Mouse (Mus musculus): ENCODE data around the gene Ush1g.

The Ush1g gene

DNA sequence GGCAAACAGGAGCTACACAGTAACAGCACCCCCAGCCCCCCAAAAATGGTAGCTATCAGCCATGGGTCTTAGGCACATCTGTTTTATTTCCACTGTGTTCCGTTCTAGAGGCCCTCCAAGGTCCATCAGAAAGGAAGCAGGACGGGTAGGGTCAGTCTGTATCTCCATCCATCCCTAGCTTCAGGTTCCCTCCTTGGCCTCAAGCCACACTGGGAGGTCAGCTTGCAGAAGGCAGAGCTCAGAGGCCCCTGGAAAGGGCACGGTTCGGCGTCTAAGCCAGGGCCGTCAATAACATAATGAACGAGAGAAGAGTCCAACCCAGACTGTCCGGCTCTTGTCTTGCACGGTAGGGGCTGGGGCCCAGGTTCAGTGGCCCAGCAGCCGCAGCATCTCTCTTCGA, 53.9 kb downstream of the Ush1g start:
- no peak for DNase-seq

DNA sequence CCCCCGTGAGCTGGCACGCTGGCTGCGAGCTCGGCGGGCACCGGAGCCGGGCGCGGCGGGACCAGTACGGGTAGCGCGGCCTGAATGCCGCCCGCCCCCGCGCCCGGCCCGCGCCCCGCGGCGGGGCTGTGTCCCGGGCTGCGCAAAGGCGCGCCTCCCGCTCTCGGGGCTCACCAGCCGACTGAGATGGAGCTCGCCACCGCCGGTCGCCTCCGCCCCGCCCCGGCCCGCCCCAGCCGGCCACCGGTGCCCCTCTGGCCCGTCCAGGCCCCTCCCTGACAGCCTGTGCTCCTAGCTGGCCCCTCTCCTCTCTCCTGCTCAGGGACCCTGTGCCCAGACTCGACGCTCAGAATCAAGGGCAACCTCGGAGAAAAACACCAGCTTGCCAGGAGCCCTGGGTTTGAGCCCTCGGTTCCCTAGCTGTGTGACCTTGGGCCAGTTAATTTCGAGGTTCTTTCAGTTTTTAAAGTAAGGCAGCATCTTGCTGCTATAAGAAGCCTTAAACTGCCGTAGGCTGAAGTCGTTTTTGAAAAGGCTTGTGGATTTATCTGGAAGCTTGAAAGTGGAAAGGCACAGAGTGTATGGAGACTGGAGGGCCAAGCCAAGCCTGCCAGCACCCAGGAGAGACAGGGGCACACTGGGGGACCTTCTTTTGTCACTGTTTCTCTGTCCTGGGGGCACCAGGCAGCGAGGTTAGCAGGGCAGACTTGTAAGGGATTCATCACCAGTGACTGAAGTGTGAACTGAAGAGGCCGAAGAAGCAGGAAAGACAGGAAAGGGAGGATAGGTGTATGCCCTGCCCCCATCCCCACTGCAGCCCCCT, 54.6 kb downstream of the Ush1g start, which contains the start of gene Grin2c:
Gene Grin2c (minus strand): TSS at position 183 of the 823 bp plus-strand sequence.
- no peak for DNase-seq

DNA sequence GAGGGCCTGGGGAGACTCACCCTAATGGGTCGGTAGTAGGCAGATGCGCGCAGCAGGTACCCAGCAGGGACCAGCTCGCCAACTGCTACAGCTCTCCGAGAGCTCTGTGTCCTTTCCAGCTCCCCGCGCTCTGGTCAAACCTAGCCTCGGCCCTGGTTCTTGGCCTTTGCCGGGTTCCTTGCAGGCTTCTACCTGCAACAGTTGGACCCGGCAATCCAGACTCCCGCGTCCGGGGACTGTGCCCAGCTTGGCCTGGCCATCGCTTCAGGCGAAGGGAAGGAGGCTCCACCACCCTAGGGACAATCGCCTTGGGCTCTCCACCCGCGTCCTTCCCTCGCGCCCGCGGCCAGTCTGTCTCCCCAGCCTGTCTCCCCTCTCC, 55.5 kb downstream of the Ush1g start:
- DNase-seq: no peak

DNA sequence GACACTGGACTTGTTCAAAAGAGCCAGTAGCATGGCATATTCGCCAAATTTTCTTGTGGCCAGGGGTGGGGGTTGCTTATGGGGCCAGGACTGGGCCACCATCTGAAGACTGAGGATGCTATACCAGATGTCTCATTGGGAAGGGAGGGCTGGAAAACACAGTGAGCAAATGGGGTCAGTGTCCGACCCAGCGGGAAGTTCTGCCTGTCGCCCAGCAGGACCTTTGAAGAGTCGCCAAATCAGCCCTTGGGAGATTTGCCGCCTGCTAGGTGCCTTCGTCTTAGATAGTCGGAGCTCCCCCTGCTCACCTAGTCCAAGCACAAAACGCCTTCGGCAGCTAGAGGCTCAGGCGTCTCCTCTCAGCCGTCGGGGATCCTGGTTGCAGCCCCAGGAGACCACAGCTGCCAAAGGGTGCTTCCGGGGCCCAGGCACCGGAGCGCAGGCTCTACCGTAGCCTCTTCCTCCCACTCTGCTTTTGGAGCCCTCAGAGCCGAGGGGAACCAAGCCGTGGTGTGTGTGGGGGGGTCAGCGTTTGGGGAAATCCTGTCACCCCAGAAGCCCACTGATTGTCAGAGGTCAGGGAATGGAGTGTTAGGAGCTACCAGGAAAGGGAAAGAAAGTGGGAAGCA, 56.0 kb downstream of the Ush1g start:
- no peak for DNase-seq
